Mouse (Mus musculus): ENCODE measurements around the gene Coro6.
A peak's percentile ranks its signal among the peaks of the same experiment; 100 is the strongest.

Coro6 gene

DNA sequence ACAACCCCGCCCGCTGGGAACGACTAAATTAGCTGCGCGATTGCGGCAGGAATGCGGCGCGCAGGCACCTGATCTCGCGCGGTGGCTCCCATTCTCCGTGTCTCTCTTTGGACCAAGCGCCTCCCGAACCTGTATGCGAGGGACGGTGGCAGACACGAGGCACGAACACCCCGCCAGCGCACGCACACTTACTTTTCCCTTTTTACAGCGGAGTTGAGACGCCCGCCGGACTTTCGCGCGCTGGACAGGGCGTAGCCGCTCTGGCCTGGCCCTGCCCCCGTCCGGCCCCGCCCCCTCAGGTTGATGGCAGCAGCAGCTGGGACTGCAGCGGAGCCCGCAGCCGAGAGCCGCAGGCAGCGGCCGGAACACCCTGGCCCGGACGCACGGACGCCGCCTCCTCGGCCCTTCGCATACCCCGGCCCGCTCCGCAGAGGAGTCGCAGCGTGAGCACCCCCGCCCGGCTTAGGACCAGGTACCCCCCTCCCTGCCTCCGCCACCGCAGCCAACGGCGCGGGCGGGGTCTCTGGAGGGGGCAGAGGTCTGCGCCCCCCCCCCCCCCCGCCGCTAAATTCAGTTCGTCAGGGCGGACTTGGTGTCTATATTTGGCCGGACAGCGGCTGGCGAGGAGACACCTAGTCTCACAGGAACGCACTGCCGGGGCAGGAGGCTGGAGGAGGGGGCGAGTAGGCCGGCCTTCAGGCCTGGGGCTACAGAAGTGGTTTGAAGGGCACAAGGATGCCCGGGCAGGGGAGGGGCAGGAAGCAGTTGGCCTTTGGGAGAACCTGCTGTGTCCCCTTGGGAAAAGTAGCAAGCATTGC is at the start of gene Coro6:
Gene Coro6 (plus strand): TSS at position 129 of the 818 bp plus-strand sequence.
- no peak for DNase-seq (ENCODE audit: low spot score)

DNA sequence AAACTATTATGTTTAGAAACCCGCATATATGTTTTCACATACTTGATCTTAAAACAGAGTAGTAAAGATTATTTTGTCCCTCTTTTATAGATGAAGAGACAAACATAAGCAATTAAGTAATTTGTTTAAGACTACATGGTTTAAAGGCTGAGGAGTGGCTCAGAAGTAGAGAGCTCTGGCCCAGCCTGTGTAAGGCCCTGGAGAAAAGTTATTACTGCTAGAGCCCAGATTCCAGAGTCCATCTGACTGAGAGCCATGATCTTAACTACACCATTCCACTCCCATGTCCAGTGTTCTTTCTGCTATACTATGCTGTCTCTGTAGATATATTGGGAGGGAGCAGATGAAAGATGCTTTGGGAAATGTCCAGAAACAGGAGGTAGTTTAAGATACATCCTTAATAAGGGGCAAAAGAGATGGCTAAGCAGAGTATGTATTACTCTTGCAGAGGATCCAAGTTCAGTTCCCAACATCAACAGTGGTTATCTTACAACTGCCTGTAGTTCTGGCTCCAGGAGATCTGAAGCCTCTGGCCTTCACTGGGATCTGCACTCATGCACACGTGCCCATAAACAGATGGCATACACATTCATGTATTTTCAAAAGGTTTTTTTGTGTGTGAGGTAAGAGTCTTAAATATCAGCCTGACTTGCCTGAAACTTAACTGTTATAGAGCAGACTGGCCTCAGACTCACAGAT is 47.9 kb upstream of the Coro6 start:
- DNase-seq (ENCODE audit: low spot score), result no peak

DNA sequence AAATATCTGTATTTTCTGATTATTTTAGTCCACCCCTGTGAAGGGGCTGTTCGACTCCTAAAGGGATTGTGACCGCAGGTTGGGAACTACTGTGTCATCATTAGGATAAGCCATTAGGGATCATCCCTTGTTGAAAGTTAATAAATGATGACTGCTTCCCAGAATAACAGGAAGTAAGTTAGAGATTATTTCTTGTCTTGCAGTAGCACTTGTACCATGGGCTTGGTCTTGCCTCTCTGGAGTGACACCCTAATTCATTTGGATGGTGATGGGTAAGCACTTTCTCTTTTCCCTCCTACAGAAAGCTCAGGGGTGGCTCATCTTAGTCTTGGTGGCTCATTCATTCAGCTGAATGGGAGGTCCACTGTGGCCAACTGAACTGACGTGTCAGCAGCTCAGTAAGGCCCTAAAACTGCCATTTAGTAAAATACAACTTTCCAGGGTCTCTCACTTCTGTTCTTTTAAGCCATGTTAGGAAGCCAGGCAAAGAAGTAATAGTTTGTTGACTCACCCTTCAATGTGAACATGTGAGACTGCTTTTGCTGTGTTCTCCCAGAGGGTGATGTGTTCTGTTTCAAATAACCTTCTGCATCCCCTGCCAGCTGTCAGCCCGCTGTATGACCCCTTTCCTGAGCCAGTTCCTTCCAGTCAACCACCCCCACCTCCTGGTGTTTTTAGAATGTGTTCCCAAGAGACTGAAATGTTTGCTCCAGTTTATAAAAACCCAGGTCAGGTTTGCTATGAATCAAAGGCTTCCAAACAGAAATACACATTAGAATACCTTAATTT is 45.8 kb upstream of the Coro6 start:
- no peak for DNase-seq (ENCODE audit: low spot score)

DNA sequence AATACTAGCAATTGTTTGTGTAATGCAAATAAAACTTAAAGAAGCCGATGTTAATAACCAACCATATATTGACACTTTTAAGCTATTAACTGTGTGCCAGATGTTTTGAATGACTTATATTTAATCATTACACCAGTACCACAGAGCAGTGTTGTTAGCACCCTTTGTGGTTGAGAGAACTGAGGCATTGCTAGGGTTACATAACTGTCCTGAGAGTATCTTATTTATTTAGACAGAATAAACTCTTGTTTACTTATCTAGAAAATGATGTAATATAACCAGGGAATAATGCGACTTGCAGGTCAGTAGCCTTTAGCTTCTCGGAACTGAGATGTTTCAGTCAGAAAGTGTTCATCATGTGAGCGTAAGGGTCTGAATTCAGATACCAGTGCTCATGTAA is 44.2 kb upstream of the Coro6 start:
- DNase-seq (ENCODE audit: low spot score), result no peak

DNA sequence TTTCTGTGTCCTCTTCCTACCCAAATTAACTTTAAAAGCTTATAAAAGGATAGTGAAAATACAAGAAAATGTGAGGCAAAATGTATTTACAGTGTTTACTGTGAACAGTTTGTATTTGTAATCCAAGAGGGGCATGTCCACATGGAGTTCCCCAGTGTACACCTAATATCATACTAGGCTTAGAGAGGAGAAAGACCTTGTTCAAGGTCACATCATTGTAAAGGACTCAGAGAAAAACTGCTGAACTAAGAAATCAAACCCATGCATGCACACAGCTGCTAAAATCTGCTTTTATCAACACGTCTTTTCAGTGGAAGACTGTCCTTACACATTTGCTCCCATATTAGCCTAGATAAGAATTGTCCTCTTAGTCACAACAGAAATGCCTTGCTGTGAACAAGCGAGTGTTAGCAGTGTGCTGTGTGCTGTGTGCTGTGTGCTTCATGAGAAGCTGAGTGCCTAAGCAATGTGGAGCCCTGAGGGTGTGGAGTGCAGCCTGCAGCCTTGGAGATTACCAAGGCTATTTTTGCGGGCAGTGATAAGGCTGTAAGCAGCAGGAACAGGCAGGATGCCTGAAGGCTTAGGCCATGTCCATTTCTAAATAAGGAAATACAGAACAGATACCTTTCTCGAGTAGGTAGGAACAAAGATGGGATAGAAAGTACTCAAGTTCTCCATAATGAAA is 38.9 kb upstream of the Coro6 start:
- peak; percentile 77 for DNase-seq (ENCODE audit: low spot score)

DNA sequence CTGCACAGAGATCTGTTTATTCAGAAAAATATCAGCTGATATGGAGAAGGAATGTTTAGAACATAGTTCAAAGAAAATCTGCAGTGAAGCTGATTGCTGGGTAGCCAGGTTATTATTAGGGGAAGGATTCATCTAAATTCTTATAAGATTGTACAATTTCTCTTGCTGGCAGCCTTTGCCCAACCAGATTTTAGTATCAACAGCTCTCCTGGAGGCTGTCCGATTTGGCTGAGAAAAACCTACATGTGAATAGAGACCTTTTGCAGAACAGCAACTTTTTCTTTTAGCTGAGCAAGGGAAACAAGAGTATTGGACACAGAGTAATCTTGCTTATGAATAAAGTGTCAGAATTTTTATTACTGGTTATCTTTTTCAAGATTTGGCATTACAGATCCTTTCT is 33.8 kb upstream of the Coro6 start:
- DNase-seq (ENCODE audit: low spot score), result no peak

DNA sequence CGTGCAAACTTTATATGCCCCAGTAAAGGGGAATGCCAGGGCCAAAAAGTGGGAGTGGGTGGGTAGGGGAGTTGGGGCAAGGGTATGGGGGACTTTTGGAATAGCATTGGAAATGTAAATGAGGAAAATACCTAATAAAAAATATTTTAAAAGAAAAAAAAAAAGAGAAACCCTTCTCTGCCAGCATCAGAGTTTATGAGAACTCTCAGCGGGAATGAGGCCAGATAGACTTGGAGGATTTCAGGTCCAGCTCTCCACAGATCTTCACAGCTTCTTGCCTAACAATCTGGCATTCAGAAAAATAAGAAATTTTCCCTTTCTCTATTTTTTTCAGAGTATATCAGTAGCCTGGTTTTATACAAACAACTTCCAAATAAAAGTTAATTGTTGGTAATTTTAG is 25.2 kb upstream of the Coro6 start:
- DNase-seq (ENCODE audit: low spot score), result no peak

DNA sequence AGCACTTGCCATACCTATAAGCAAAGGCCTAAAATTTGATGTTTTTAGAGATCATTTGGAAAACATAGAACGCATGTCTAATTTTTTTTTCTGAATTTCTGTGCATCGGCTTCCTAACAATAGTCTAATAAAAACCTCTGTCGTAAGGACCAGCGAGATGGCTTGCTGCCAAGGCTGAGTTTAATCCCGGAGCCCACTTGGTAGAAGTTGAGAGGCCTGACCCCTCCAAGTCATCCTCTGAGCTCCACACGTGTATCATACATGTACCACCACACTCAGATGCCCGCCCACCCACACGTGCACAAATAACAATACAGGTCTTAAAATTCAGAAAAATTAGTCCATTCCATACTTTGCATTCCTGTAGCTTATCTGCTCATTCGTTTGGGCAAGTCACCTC is 22.1 kb upstream of the Coro6 start:
- DNase-seq (ENCODE audit: low spot score), result no peak

DNA sequence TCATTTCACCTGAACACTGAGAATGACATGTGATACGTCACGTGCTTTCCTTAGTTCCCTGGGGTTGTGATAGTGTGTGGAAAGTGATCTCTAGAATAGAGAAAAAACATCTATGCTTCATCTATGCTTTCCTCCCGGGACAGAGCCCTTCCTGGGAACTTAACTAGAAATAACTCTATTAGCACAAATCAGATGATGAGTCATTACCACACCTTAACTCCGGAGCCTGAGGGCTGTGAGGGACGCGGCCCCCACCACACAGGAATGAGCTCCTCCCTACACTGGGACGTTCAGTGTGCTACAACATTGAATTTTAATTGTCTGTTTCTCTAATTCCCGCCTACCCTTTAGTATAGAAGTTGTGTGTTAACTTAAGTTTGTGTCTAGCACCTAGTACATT is 21.2 kb upstream of the Coro6 start:
- no peak for DNase-seq (ENCODE audit: low spot score)

DNA sequence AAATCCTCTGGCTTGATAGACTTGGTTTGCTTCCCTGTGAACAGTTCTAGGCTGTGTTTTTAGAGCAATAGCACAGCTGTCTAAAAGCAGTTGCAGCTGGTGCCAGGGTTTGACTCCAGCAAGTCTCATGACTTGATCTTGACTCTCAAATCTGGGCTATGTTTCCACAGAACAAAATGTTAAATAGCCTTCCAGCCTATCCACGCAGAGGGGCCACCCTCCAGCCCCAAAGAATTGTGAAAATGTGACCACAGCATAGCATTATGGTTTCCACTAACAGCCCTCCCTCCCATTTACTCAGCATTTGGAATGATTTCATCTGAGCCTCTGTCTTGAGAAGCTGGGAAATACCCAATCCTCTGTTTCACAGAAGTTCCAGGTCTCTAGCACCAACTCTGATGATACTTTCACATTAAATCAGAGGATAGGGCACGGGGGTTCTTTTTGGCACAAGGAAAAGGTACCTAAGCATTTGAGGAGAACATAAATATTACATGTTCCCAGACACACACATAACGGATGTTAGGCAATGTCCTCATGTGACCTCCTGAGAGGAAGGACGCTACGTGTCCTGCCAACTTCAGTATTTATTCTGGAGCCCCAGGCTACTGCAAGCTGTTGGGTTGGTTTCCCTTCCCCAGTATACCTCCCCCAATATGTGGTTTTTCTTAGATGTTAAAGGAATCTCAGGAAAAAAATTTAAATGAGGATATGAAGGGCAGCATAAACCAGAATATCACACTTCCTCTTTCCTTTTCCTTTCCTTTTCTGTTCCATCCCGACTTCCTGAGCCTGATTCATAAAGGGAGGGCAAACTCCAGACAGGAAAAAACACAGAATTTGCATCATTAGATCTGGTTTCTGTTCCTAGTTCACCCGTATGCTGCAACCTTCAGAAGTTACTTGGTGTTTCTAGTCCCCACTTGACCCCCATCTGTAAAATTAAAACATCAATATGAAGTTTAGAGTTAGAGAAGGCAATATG is 19.7 kb upstream of the Coro6 start:
- DNase-seq (ENCODE audit: low spot score), result no peak

DNA sequence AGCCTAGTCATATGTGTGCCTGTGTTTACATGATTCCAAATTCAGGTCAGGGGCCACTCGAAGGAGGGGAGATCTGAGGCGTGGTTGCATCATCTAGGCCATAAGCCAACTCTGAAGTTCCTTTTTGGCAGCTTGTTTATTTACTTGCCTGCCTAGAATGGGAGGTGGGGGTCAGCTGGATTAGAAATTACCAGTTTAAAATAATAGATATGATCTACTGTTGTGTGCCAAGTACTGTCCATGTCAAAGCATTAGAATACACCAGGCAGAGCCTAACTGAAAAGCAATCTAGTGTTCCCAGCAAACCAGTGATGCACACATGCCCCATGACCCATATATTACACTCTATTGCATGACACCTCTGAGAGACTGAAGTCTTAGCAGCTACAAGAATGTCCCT is 17.3 kb upstream of the Coro6 start:
- no peak for DNase-seq (ENCODE audit: low spot score)

DNA sequence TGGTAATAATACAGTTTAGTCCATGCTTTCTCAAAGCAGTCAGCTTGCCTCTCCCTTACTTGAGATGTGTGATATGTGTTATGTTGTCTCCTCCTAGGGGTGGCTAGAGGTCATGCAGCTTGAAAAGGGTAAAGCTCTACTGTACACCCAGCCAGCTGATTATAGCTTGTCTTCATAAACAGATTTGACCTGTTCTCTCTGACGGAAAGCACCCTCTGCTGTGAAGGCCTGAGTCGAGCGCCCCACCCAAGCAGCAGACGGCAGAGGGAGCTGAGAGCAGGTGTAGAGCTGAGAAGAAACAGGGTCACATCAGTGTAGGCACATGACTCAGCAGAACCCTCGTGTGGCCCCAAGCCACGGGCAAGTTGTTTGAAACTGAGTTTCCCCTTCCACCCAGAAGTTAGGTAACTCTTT is 15.6 kb upstream of the Coro6 start:
- DNase-seq (ENCODE audit: low spot score), result peak; percentile 61

DNA sequence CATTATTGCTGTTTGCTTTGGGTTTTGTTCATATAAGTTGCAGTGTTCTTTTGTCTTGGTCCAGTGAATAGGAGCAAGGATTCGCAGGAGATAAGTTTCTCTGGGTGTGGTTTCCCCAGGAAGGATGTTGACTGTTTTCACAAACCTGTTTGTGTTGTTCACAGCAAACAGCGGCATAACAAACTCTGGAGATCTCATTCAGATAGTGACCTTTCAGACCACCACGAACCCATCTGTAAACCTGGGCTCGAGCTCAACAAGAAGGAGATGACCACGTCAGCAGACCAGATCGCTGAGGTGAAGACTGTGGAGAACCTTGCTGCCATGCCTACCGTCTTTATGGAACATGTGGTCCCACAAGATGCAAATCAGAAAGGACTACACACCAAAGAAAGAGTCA is 13.0 kb upstream of the Coro6 start:
- DNase-seq (ENCODE audit: low spot score), result no peak

DNA sequence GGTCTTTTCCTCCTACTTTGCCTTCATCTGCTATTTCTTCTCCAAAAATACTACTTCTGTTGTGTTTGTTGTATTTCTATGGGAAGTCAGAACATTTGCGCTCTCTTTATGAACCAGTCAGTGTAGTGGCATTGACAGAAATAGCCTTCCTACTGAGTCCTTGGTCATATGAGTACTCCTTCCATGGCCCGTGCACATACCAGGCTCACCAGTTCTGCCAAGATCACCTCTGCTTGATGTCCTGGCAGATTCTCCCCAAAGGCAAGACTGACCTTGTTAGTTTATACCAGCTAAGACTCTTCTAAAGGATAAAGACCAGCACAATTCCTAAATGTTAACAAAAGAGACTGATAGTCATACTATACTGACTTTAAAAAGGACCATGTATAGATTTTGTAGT is 10.5 kb upstream of the Coro6 start:
- no peak for DNase-seq (ENCODE audit: low spot score)

DNA sequence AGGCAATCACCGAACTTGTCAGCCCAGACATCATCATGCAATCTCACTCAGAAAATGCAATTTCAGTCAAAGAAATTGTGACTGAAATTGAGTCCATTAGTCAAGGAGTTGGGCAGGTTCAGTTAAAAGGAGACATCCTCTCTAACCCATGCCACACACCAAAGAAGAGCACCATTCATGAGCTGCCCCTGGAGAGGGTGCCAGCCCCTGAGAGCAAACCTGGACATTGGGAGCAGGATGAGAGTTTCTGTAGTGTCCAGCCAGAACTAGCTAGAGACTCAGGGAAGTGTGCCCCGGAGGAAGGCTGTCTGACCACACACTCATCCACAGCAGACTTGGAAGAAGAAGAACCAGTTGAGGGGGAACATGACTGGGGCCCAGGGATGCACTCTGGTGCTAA is 8.8 kb upstream of the Coro6 start:
- no peak for DNase-seq (ENCODE audit: low spot score)

DNA sequence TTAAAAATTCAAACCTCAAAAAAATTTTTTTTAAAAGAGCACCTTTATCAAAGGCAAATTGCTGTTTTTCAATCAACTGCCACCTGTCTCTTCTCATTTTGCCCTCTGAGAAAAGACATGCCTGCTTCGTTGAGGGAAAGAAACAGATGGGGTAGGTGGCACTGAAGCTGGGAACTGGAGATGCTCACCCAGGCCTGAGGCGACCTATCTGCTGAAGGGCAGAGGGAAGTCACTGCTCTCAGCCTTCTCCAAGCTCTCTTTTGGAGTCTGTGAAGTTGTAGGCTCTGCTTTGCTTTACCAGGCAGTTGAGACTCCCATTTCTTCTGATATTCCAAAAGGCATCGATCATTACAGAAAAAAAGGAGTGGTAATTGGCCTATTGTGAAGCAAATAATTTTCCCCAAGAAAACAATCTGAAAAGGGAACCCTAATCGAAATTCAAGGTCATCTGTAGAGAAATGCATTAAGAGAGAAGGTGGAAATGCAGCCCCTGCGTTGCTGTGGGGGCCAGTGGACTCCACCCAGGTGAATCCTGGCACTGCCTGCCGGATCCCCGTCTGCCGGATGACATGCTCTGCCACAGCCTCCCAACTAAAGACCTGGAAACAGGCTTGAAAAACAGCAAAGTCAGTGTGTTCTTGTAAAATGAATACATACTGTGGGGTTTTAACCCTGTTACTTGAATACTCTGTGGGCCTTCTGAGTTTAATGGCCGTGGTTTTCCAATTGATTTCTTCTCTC is 6.3 kb upstream of the Coro6 start:
- no peak for DNase-seq (ENCODE audit: low spot score)

DNA sequence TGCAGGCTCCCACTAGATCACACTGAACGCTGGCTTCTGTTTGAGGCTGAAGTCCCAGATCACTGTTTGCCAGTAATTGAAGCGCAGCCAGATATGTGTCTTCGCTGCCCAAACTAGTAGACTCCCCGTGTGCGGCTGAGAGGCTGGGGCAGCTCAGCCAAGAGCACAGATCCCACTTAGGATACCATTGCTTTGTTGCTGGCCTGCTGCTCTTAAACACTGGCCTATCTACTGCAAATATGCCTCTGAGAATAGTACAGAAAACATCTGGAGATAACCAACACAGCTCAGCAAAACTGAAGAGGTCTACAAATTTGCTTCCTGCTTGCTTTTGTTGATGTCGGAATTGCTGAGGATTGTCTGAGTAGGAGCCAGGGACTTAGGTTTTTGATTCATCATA is 5.3 kb upstream of the Coro6 start:
- DNase-seq (ENCODE audit: low spot score), result no peak

DNA sequence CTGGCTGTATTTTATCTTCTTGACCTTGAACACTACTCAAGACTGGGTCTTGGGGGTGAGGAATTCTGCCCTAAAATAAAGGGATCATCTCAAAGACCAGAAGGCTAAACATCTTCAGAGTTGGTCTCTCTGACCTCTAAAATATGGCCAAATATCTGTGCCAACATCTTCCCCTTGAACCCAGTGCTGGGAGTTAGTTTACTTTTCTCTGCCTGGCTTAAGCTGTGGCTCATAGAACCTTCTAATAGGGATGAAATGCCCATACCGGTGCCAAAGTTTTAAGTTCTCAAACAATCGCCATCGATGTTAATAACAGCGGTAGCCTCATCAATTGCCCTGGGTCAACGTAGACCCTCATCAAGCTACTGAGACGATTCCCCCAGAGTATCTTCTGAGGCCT is 355 bp upstream of the Coro6 start:
- DNase-seq (ENCODE audit: low spot score), result no peak

DNA sequence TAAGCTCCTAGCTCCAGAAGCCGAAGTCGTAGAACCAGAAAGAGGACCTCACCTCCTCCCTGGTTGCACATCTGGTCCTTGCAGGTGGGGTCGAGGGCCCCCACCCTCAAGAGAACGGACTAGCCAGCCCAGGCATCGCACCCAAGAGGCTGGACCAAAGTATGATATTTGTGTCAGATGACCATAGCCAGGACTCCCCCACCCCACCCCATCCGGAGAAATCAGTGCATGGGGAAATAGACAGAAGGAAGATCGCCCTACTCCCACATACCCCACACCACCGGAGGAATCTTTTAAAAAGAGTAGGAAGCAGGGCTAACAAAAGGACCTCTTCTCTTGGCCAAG is 862 bp downstream of the Coro6 start:
- no peak for DNase-seq (ENCODE audit: low spot score)

DNA sequence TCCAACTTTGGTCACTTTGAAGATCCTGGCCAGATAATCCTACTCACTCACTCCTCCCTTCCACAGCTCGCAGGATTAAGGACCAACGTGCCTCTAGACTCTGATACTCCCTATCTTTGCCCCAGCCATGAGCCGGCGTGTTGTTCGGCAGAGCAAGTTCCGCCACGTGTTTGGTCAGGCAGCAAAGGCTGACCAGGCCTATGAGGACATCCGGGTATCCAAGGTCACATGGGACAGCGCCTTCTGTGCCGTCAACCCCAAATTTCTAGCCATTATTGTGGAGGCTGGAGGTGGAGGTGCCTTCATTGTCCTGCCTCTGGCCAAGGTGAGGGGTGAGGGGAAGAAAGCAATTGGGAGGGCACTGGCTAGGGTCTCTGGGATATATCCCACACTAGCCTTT is 1.6 kb downstream of the Coro6 start:
- DNase-seq (ENCODE audit: low spot score), result no peak

DNA sequence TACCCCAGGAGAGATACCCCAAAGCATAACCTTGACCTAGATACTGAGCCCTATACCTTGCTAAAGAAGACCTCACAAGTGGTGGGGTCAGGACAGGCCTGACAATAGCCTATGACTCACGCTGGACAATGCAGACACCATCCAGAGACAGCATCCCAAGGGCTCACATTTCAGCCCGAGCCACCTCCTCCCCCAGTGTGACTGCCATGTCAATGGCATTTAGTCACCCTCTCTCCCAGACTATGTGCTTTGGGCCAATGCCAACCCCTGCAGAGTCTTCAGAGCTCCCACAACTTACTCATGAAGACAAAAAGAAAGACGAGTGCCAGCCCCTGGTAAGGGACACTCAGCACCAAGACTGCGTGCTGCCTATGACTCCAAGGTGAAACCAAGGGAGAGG is 2.5 kb downstream of the Coro6 start:
- DNase-seq (ENCODE audit: low spot score), result no peak

Measured in c-Kit-positive CD71-positive TER-119-positive erythroid progenitor cells, embryonic 14.5 days (primary cell).